Mouse (Mus musculus): ENCODE data around the gene Rabep1. TPM values are rescaled to one million over a fixed set of nuclear protein-coding genes. Genes with fewer than 3 reads are reported as not detected.

Gene Rabep1
- 100 to 1,000 TPM; 115 to 117 TPM for total RNA-seq (2021)
- long read RNA-seq, full-length matches to known transcripts = 23 of 48 reads
- long read RNA-seq, partial matches to known transcripts = 12 of 48 reads
- long read RNA-seq, other reads (novel, unspliced or antisense) = 13 of 48 reads

GRCm38 (mm10) chr11:70844559-70845456 lies at the start of gene Rabep1:
TSS of gene Rabep1 (plus strand) at chr11:70844778.
- peak; percentile 95 to 98 for DNase-seq (ENCODE audit: low spot score in 2 of 2)

- DNase-seq (ENCODE audit: low spot score in 2 of 2) = no peak
These were observed 42.2 kb upstream of the Rabep1 start for GRCm38 (mm10) chr11:70802208-70802864.

- DNase-seq (ENCODE audit: low spot score in 2 of 2) = no peak
These were observed 41.7 kb upstream of the Rabep1 start for GRCm38 (mm10) chr11:70802865-70803261.

GRCm38 (mm10) chr11:70803711-70804200 lies 40.8 kb upstream of the Rabep1 start:
- DNase-seq (ENCODE audit: low spot score in 2 of 2) = no peak

- DNase-seq (ENCODE audit: low spot score in 2 of 2) = no peak
These were observed 40.2 kb upstream of the Rabep1 start for GRCm38 (mm10) chr11:70804395-70804794.

- DNase-seq (ENCODE audit: low spot score in 2 of 2) = no peak
These were observed 38.9 kb upstream of the Rabep1 start for GRCm38 (mm10) chr11:70805641-70806175.

GRCm38 (mm10) chr11:70806697-70807096 lies 37.9 kb upstream of the Rabep1 start:
- DNase-seq (ENCODE audit: low spot score in 2 of 2) = no peak

GRCm38 (mm10) chr11:70807630-70808029 lies 36.9 kb upstream of the Rabep1 start:
- no peak for DNase-seq (ENCODE audit: low spot score in 2 of 2)

GRCm38 (mm10) chr11:70808101-70808500 lies 36.5 kb upstream of the Rabep1 start:
- DNase-seq (ENCODE audit: low spot score in 2 of 2) = no peak

- no peak for DNase-seq (ENCODE audit: low spot score in 2 of 2)
These were observed 35.6 kb upstream of the Rabep1 start for GRCm38 (mm10) chr11:70809011-70809410.

GRCm38 (mm10) chr11:70811041-70811440 lies 33.5 kb upstream of the Rabep1 start:
- no peak for DNase-seq (ENCODE audit: low spot score in 2 of 2)

GRCm38 (mm10) chr11:70811471-70812240 lies 32.9 kb upstream of the Rabep1 start:
- no peak for DNase-seq (ENCODE audit: low spot score in 2 of 2)

- no peak for DNase-seq (ENCODE audit: low spot score in 2 of 2)
These were observed 32.2 kb upstream of the Rabep1 start, which contains the start of gene Scimp for GRCm38 (mm10) chr11:70812365-70812764. TSS of gene Scimp (minus strand) at chr11:70812586.

GRCm38 (mm10) chr11:70815071-70815470 lies 29.5 kb upstream of the Rabep1 start:
- DNase-seq (ENCODE audit: low spot score in 2 of 2) = no peak

- DNase-seq (ENCODE audit: low spot score in 2 of 2) = peak; percentile 64 to 74
These were observed 29.0 kb upstream of the Rabep1 start for GRCm38 (mm10) chr11:70815498-70816078.

- DNase-seq (ENCODE audit: low spot score in 2 of 2) = no peak
These were observed 27.8 kb upstream of the Rabep1 start for GRCm38 (mm10) chr11:70816770-70817169.

GRCm38 (mm10) chr11:70820120-70820519 lies 24.5 kb upstream of the Rabep1 start:
- DNase-seq (ENCODE audit: low spot score in 2 of 2) = no peak

- no peak for DNase-seq (ENCODE audit: low spot score in 2 of 2)
These were observed 22.6 kb upstream of the Rabep1 start for GRCm38 (mm10) chr11:70821728-70822591.

GRCm38 (mm10) chr11:70826207-70826606 lies 18.4 kb upstream of the Rabep1 start:
- DNase-seq (ENCODE audit: low spot score in 2 of 2) = no peak

All from layer of hippocampus, postnatal 10 days (tissue).